Mouse (Mus musculus): ENCODE data around the gene Icmt. TPM values are rescaled to one million over a fixed set of nuclear protein-coding genes. Genes with fewer than 3 reads are reported as not detected.

The Icmt gene
- total RNA-seq, 4 experiments from 2014 or later = 25.2 to 36.4 (median 30.6) TPM

- no peak for DNase-seq (ENCODE audit: low spot score)
Measured at GRCm38 (mm10) chr4:152338419-152339292, 41.6 kb downstream of the Icmt start, which contains the start of gene Chd5. Chd5 (plus strand) TSS chr4:152338651.

- DNase-seq (ENCODE audit: low spot score) = no peak
Measured at GRCm38 (mm10) chr4:152339293-152339790, 42.3 kb downstream of the Icmt start.

GRCm38 (mm10) chr4:152340584-152341284 is 43.7 kb downstream of the Icmt start:
- DNase-seq (ENCODE audit: low spot score) = no peak

- DNase-seq (ENCODE audit: low spot score) = no peak
Measured at GRCm38 (mm10) chr4:152343296-152343695, 46.3 kb downstream of the Icmt start.

GRCm38 (mm10) chr4:152344651-152345050 is 47.6 kb downstream of the Icmt start:
- DNase-seq (ENCODE audit: low spot score) = no peak

- DNase-seq (ENCODE audit: low spot score) = peak; percentile 49
Measured at GRCm38 (mm10) chr4:152345120-152345889, 48.3 kb downstream of the Icmt start.

GRCm38 (mm10) chr4:152349837-152350381 is 52.9 kb downstream of the Icmt start:
- DNase-seq (ENCODE audit: low spot score) = no peak

GRCm38 (mm10) chr4:152350722-152351421 is 53.8 kb downstream of the Icmt start:
- no peak for DNase-seq (ENCODE audit: low spot score)

DNA sequence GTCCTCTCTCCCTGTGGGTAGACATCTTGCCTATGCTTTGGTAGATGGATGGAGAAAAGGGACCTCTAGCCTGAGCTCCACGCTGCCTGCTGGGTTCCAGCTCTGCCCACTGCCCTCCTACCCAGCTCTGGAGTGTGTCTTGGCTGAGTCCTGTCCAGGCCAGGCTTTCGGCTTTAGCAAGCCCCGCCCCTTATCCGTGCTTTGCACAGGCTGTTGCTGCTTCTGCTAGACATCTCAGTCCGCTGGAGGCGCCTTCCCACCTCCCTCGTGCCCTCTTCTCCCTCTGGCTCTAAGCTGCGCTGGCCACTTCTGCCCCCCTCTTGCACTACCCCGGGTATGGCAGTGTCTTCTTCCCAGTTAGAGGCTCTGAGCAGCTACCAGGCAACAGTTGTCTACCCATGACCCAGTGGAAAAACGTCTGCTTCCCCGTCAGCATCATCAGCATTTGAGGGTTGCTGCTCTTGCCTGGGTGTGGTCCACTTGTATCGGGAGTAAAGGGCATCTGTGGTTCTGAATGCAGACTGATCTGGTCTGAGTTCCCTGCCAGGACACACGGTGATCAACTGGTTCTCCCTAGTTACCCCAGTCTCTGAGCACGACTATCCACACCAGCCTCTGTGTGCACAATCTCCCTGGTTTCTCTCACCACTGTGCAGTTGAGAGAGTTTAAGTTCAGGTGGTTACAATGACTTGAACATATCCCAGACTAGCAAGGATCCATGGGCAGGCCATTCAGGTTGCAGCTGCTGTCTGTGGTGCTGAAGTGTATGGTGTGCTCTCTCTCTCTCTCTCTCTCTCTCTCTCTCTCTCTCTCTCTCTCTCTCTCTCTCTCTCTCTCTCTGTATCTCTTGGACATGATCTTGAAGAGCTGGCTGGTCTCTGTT is 54.6 kb downstream of the Icmt start:
- DNase-seq (ENCODE audit: low spot score) = no peak

- DNase-seq (ENCODE audit: low spot score) = peak; percentile 16
Measured at GRCm38 (mm10) chr4:152353886-152354637, 57.0 kb downstream of the Icmt start.

DNA sequence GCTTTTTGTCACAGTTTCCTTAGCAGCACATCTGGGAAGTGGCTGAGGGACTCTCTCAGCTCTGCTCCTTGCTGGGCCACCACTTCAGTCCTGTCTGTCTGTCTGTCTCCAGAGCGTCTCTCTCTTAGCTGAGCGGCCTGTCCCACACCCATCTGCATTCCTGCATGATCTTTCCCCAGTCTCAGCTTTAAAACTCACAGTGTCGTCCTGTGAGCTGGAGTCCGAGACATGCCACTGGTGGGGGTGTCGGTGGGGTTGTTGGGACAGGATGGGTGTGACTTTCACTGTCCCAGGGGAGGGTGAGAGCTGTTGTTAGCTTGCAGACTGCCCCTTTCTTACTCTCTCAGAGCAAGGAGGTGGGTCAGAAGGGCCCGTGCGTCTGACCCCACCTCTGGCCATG is 58.6 kb downstream of the Icmt start:
- DNase-seq (ENCODE audit: low spot score) = no peak

Other genes with a start within 250 kb of the Icmt start
- 10 to 100 TPM; 11.9 to 15.0 (median 14.3) TPM for gene Plekhg5, start 224.7 kb upstream of the Icmt start, total RNA-seq (2022)
- gene Tnfrsf25, start 181.3 kb upstream of the Icmt start, total RNA-seq (2022) = 1 to 10 TPM; 1.1 to 3.2 (median 1.8) TPM
- 1 to 10 TPM; 2.6 to 3.5 (median 3.0) TPM for gene Espn, start 144.9 kb upstream of the Icmt start, total RNA-seq (2022)
- not detected for gene Hes2, start 138.4 kb upstream of the Icmt start, total RNA-seq (2022)
- gene Acot7, start 119.1 kb upstream of the Icmt start, total RNA-seq (2022) = 10 to 100 TPM; 63.9 to 80.9 (median 69.3) TPM
- 10 to 100 TPM in 2 of 4 experiments, 1 to 10 TPM in 2; 5.6 to 11.9 (median 9.8) TPM for gene Gpr153, start 23.0 kb upstream of the Icmt start, total RNA-seq (2022)
- not detected for gene Hes3, start 5.6 kb upstream of the Icmt start, total RNA-seq (2022)
- 10 to 100 TPM; 29.1 to 63.4 (median 46.1) TPM for gene Rnf207, start 21.8 kb downstream of the Icmt start, total RNA-seq (2022)
- gene Rpl22, start 28.5 kb downstream of the Icmt start, total RNA-seq (2022) = 100 to 1,000 TPM; 266 to 327 (median 276) TPM
- gene Chd5, start 41.4 kb downstream of the Icmt start, total RNA-seq (2022) = under 1 TPM; 0.19 to 0.59 (median 0.27) TPM
- 1 to 10 TPM in 2 of 4 experiments, under 1 TPM in 2; 0.82 to 1.2 (median 1.0) TPM for gene Nphp4, start 179.5 kb downstream of the Icmt start, total RNA-seq (2022)
- gene Kcnab2, start 180.6 kb downstream of the Icmt start, total RNA-seq (2022) = 1 to 10 TPM; 2.1 to 4.5 (median 3.1) TPM

Measured in heart, adult 8-10 months (tissue).